Mouse (Mus musculus): ENCODE data around the gene Elavl2. TPM values are rescaled to one million over a fixed set of nuclear protein-coding genes. Genes with fewer than 3 reads are reported as not detected.

The Elavl2 gene
- 0.33 and 0.69 TPM in 2 replicates for polyA plus RNA-seq (2016; fragmentation: Nextera tagmentation; extraction: Ambion mirVana)

DNA sequence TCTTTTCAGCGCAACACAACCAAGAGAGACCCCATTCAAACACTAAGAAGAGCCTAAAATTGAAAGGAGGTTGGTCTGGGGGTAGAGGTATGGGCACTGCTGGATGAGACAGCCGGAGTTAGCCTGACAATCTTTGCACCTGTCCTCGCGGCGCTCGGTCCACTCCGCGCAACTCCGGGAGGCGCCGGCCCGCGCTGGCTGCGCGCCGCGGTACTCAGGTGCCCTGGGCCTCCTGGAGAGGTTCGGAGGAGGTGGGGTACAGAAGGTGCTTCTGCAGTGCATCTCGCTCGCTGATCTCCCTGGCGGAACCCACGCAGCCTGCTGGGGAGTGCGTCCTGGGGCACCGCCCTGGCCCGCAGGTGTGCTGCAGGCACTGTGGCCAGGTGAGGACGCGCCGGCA, at the start of gene Elavl2:
Gene Elavl2, minus strand, starts transcription at position 363 of the 400 bp plus-strand sequence.
- Histone ChIP-seq H3K4me3 (no peak within 1 kb of the TSS), H3K36me3 (no peaks in the 10 kb centered on the region), H3K4me2 (peak within 1 kb of the TSS; percentile 40), H3K27me3 (replicated peaks) (peaks cover 28% of the 10 kb centered on the region), H3K9me3 (replicated peaks) (no peaks in the 10 kb centered on the region), H3K9ac (no peak within 1 kb of the TSS), H3K27ac (no peak within 1 kb of the TSS), H3K4me1 (no peaks in the 10 kb centered on the region)
- 4% methylated on average over 28 of the region's 28 CpGs for WGBS (ENCODE audit: insufficient replicate concordance)
- no peak for ATAC-seq

DNA sequence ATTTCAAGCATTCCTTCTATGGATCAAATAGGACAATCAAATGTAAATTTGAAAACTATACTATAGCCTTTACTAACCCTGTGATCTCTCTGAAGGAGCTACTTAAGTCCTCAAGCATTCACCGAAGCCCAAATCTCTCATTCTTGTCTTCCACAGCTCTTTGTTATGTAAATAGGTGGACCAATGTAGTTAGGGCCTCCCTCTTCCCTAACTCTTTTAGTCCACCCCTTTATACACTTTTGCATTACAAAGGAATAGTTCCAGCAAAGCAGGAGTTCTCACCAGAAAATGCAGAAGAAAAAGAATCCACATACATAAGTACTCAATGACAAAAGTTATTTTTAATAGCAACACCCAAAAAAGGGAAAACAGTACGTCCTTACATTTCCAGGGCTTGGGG, 47.3 kb upstream of the Elavl2 start:
- Histone ChIP-seq H3K27ac (no peak overlapping the region), H3K9ac (no peak overlapping the region), H3K4me1 (no peaks in the 10 kb centered on the region), H3K9me3 (replicated peaks) (no peaks in the 10 kb centered on the region), H3K4me2 (no peak overlapping the region), H3K4me3 (no peak overlapping the region), H3K27me3 (replicated peaks) (no peaks in the 10 kb centered on the region), H3K36me3 (no peaks in the 10 kb centered on the region)
- WGBS (ENCODE audit: insufficient replicate concordance): 50% methylated on average over 2 of the region's 2 CpGs
- no peak for ATAC-seq

DNA sequence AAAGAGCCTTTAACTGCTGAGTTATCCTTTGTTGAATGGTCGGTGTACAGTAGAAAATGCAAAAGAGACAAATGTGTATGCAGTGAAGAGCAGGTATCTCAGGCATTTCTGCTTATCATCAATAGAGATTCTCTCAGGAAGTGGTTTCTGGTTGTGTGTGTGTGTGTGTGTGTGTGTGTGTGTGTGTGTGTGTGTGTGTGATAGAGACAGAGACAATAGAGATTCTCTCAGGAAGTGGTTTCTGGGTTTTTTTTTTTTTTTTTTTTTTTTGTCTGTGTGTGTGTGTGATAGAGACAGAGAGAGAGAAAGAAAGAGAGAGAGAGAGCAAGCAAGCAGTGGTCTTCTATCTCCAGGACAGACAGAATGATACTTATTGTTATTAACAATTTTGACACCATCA, 15.0 kb upstream of the Elavl2 start:
- 55% methylated on average over 1 of the region's 1 CpGs for WGBS (ENCODE audit: insufficient replicate concordance)
- H3K4me3 ChIP-seq: no peak overlapping the region
- no peak overlapping the region for H3K9ac ChIP-seq
- H3K27ac ChIP-seq: no peak overlapping the region
- no peaks in the 10 kb centered on the region for H3K36me3 ChIP-seq
- H3K9me3 ChIP-seq (replicated peaks): no peaks in the 10 kb centered on the region
- no peaks in the 10 kb centered on the region for H3K27me3 ChIP-seq (replicated peaks)
- ATAC-seq: no peak
- H3K4me2 ChIP-seq: no peak overlapping the region
- no peaks in the 10 kb centered on the region for H3K4me1 ChIP-seq

DNA sequence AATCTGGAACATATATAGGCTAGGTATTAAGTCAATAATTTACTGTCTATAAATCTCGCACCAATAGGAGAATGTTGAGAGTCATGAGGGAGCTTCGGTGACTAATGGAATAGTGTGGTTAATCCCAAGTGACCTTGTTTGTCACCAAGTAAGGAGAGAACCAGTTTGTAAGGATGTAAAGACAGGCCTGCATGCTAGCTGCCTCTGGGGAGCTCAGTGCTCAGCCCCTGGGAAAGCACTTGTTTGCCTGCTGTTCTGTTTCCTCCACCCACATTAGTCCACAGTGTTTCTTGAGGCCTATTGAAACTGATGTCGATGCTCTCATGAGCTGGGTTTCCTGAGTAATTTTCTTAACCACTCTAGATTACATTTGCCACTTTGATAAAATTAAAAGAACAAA, 4.5 kb upstream of the Elavl2 start:
- Histone ChIP-seq H3K27ac (no peak overlapping the region), H3K4me1 (no peaks in the 10 kb centered on the region), H3K9ac (no peak overlapping the region), H3K4me3 (no peak overlapping the region), H3K4me2 (no peak overlapping the region), H3K27me3 (replicated peaks) (peaks cover 15% of the 10 kb centered on the region), H3K36me3 (no peaks in the 10 kb centered on the region), H3K9me3 (replicated peaks) (no peaks in the 10 kb centered on the region)
- no peak for ATAC-seq
- WGBS (ENCODE audit: insufficient replicate concordance): 62% methylated on average over 3 of the region's 3 CpGs

DNA sequence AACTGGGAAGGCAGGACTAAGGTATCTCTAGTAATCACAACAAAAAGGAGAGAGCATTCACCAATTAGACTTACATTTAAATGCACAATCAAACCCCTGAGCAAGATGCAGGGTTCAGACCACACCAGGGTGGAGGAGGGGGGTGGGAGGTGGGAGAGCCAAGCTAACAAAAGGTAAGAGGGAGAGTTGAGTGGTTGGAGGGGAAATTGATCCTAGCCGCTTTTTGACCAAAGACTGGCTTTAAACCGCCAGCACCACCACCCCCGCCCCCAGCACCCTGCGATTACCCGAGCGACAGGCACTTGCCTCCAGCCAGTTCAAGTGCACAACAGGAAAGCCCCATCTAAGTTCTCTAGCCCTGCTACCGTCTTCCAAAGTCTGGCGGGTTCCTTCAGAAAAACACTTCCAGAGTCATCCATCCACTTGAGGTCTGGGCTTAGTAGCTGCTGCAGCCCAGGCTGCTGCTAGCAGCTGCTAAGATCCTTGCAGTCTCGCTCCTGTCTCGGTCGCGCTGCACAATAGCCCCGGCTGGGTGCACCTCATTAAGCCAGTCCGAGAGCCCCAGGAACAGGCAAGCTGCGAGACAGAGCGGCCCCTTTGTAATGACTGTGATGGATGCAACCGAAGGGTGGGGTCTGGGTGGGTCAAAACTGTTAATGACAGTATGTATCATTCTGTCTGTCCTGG, 932 bp downstream of the Elavl2 start:
- Histone ChIP-seq H3K27ac (no peak overlapping the region), H3K4me3 (no peak overlapping the region), H3K9me3 (replicated peaks) (no peaks in the 10 kb centered on the region), H3K4me1 (no peaks in the 10 kb centered on the region), H3K4me2 (peak overlapping the region; percentile 33), H3K36me3 (no peaks in the 10 kb centered on the region), H3K27me3 (replicated peaks) (peaks cover 28% of the 10 kb centered on the region), H3K9ac (no peak overlapping the region)
- ATAC-seq: no peak
- WGBS (ENCODE audit: insufficient replicate concordance): 4% methylated on average over 17 of the region's 17 CpGs

DNA sequence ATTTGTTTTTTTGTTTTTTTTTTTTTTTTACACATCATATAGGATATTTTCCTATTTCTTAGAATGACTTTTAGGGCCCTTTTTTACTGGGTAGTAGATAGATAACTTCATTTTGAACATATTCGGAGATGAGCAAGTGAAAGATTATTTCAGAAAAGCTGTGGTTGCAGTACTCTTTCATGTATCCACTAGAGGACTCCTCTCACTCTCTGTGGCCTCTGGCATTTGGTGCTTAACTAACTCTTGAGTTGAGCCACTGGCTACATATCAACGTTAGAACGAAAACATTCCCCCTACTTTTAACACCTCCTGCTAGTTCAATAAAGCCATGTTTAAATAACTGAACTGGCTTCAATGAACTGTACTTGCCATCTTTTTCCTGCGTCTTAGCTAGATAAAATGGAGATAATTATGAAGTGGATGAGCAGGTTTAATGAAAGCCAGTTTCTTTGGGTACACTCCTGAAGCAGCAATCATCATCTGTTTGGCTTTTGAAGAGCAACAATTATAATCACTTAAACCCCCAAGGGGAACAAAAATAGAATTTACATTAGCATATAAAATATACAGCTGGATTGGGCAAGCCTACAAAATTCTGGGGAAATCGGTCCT, 8.5 kb downstream of the Elavl2 start:
- 47% methylated on average over 5 of the region's 5 CpGs for WGBS (ENCODE audit: insufficient replicate concordance)
- H3K9me3 ChIP-seq (replicated peaks): no peaks in the 10 kb centered on the region
- no peaks in the 10 kb centered on the region for H3K36me3 ChIP-seq
- H3K27ac ChIP-seq: no peak overlapping the region
- ATAC-seq: no peak
- no peaks in the 10 kb centered on the region for H3K27me3 ChIP-seq (replicated peaks)
- no peak overlapping the region for H3K4me3 ChIP-seq
- H3K4me1 ChIP-seq: no peaks in the 10 kb centered on the region
- no peak overlapping the region for H3K4me2 ChIP-seq
- H3K9ac ChIP-seq: no peak overlapping the region

DNA sequence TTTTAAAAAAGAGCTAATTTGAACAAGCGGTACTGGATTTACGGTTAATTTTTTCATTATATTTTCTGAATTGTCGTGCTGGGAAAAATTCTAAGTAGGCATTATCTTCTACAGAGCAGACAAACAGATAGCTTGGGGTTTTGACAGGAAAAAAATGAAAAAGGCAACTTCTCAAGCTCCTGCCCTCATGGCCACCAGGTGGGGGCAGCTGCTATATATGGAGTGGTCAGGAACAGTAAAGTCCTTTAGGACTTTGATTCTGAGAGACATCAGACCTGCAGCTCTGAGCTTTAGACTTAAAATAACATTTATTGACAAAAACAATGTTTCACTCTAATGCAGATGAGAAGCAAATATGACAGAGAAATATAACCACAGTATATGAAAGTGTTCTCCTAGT, 12.9 kb downstream of the Elavl2 start:
- H3K4me3 ChIP-seq: no peak overlapping the region
- WGBS (ENCODE audit: insufficient replicate concordance): 79% methylated on average over 3 of the region's 3 CpGs
- no peaks in the 10 kb centered on the region for H3K27me3 ChIP-seq (replicated peaks)
- H3K4me2 ChIP-seq: no peak overlapping the region
- H3K9ac ChIP-seq: no peak overlapping the region
- H3K27ac ChIP-seq: no peak overlapping the region
- no peaks in the 10 kb centered on the region for H3K4me1 ChIP-seq
- H3K9me3 ChIP-seq (replicated peaks): no peaks in the 10 kb centered on the region
- H3K36me3 ChIP-seq: no peaks in the 10 kb centered on the region
- no peak for ATAC-seq

DNA sequence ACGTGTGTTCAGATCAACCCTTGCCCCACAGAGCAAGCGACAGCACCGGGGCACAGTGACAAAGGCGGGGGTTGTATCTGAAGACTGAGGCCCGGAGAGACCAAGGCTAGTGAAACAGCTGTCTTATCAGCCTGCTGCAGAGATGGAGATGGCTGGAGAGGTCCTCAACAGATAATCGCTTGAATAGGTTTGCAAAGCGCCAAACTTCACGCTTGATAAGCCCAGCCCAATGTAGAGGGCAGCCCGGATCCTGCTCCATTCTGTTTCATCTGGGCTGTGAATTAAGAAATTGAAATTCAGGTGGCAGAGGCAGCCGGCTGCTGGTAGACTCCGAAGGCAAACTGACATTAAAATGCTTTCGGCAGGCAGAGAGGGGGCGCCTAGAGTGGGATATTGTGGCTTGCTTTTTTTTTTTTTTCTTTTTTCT, 19.4 kb downstream of the Elavl2 start:
- Histone ChIP-seq H3K36me3 (no peaks in the 10 kb centered on the region), H3K9ac (no peak overlapping the region), H3K27ac (no peak overlapping the region), H3K27me3 (replicated peaks) (peaks cover 27% of the 10 kb centered on the region), H3K4me2 (no peak overlapping the region), H3K9me3 (replicated peaks) (no peaks in the 10 kb centered on the region), H3K4me1 (no peaks in the 10 kb centered on the region), H3K4me3 (no peak overlapping the region)
- ATAC-seq: peak; percentile 35; the same call in 1 of the 2 replicates
- WGBS (ENCODE audit: insufficient replicate concordance): 1% methylated on average over 13 of the region's 13 CpGs

DNA sequence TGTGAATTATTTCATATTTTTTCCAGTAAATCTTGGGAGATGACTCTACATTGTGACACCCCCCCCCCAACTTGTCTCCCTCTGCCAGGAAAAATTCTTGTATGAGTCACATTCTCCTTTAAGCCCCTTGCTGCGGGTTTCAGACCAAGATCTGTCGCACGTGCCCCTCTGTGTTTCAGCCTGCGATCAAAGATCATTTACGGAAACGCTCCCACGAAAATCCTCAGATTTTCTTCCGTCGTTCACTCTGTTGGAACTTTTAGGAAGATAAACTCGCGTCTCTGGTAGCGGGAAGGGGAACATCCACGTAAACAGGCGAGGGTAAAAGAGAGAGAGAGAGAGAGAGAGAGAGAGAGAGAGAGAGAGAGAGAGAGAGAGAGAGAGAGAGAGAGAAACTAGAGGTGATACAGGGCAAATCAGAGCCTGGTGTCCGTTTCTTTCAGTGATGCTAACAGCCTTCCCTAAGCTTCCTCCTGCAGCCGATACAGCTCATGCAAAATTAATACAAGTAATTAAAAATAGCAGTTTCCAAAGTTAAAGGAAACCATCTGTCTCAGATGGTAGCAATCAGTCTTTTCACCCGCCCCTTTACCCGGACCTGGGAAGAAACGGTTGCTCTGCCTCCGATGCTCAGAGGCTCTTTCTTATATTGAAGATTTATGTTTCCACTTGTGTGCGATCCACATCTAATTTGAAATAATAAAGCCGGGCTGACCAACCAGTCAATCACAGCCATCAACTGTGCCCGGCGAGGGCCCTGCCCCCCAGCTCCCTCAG, 20.1 kb downstream of the Elavl2 start:
- Histone ChIP-seq H3K4me1 (peaks cover under 1% of the 10 kb centered on the region; the same call in 1 of the 2 replicates), H3K27ac (no peak overlapping the region), H3K9me3 (replicated peaks) (no peaks in the 10 kb centered on the region), H3K27me3 (replicated peaks) (peaks cover 31% of the 10 kb centered on the region), H3K9ac (no peak overlapping the region), H3K4me3 (no peak overlapping the region), H3K4me2 (no peak overlapping the region), H3K36me3 (no peaks in the 10 kb centered on the region)
- WGBS (ENCODE audit: insufficient replicate concordance): 11% methylated on average over 24 of the region's 24 CpGs
- ATAC-seq: no peak

DNA sequence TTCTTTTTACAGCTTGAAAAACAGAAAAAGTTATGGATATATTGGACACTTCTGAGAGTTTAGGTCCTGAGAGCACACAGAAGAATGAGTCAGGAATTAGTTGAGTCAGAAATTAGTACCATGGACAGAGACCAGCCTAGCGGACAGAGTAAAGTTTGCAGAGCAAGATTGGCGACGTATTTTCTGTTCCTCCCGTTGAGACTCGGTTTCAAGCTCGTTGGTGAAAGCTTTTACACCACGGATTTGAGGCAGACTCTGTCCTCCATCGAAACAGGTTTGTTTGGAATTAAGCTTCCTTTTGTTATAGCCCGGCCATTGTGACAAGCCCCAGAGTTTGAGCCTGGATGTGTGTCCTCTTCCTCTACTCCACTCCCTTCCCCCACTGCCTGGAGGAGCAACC, 21.0 kb downstream of the Elavl2 start:
- H3K4me2 ChIP-seq: no peak overlapping the region
- WGBS (ENCODE audit: insufficient replicate concordance): under 1% methylated on average over 9 of the region's 9 CpGs
- no peak overlapping the region for H3K4me3 ChIP-seq
- no peaks in the 10 kb centered on the region for H3K36me3 ChIP-seq
- no peak overlapping the region for H3K27ac ChIP-seq
- ATAC-seq: no peak
- H3K9ac ChIP-seq: no peak overlapping the region
- peaks cover 40% of the 10 kb centered on the region for H3K27me3 ChIP-seq (replicated peaks)
- H3K4me1 ChIP-seq: peaks cover 10% of the 10 kb centered on the region; the same call in 1 of the 2 replicates
- no peaks in the 10 kb centered on the region for H3K9me3 ChIP-seq (replicated peaks)

DNA sequence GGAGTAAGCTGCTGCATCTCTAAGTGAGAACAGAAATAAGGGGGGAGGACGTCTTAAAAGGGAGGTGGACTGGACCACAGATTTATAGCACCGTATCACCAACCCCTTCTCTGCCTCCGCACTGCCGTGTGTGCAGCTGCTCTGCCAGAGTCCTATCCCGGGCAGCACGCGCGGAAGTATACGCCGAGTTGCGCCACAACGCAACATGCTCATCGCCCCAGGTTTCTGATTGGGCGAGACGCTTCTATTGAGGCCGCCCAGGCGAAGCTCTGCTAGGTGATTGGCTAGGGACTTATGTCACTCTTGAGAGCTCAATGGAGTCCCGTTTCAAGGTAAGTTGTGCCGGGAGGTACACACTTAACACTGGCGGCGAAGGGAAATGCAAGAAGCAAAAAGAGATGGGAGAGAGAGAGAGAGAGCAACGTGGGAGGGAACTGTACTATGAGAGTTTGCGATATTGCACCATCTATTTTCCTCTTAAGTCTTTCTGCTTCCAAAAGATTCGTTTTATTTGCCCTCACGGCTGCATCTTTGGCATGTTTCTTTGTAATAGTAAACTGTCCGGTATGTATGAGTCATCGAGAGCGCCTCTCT, 24.2 kb downstream of the Elavl2 start:
- Histone ChIP-seq H3K36me3 (no peaks in the 10 kb centered on the region), H3K9me3 (replicated peaks) (no peaks in the 10 kb centered on the region), H3K4me1 (peaks cover 20% of the 10 kb centered on the region), H3K27me3 (replicated peaks) (peaks cover 64% of the 10 kb centered on the region), H3K4me2 (peak overlapping the region; percentile 70), H3K4me3 (peak overlapping the region; percentile 49), H3K9ac (no peak overlapping the region), H3K27ac (no peak overlapping the region)
- peak; percentile 89 for ATAC-seq
- WGBS (ENCODE audit: insufficient replicate concordance): 1% methylated on average over 28 of the region's 28 CpGs

DNA sequence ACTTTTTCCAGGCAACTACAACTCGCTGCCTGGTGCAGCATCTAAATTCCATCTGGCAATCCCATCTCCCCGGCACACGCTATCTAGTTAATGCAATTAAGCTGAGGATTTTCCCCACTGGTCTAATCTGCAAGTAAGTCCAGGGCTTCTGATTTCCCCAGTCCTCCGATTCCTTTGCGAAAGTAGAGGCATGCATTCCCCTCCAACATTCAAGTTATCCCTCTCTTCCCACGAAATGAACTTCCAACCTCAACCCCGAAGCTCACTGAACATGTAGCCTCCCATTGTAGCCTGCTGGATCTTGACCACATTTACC, 25.3 kb downstream of the Elavl2 start:
- Histone ChIP-seq H3K4me3 (peak overlapping the region; percentile 49), H3K9me3 (replicated peaks) (no peaks in the 10 kb centered on the region), H3K27me3 (replicated peaks) (peaks cover 63% of the 10 kb centered on the region), H3K36me3 (no peaks in the 10 kb centered on the region), H3K27ac (no peak overlapping the region), H3K9ac (no peak overlapping the region), H3K4me1 (peaks cover 25% of the 10 kb centered on the region), H3K4me2 (peak overlapping the region; percentile 70)
- no peak for ATAC-seq
- 5% methylated on average over 7 of the region's 7 CpGs for WGBS (ENCODE audit: insufficient replicate concordance)

Data from liver, embryonic 12.5 days (tissue).